ENCODE assay signal across 16 mouse cellular contexts in the genomic region with DNA sequence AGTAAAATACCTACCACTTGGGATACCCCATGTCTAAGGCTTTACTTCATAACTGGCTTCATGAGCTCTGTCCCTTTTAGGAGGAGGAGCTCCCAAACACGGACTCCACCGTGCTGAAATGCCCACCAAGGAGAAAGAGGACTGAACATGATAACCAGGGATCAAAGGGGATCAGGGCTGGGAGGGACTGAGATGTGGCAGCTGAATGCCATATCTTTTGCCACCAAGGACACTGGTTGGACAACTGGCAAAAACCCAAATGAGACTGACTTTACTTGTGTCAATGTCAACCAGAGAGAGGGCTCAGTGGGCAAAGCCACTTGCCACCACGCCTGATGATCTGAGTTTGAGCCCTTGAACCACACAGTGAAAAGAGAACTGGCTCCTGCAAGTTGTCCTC. TPM values are rescaled to one million over a fixed set of nuclear protein-coding genes. Genes with fewer than 3 reads are reported as not detected.
"Had no signal": no experiment of that assay in that cellular context is flagged by ENCODE, and none has a peak within 500 bp of the region (broad histone marks: within the 10 kb centered on the region; RNA-seq: fewer than 3 reads in every experiment).

No protein-coding gene starts in this region.

- DNase-seq: retina, postnatal 1 day; right cerebral cortex, adult 18-20 months; right cerebral cortex, postnatal 14 days; right cerebral cortex, postnatal 25 days; right cerebral cortex, postnatal 4 days; spleen, adult 18-20 months; thymus, adult 18-20 months; thymus, adult 2 months; thymus, postnatal 14 days; thymus, postnatal 25 days; thymus, postnatal 36 days; thymus, postnatal 4 days had no signal

RNA-seq across cellular contexts. Expression of a gene that starts 51.6 kb away (rescaled TPM):
- total RNA-seq: neutrophil, adult 5-6 weeks had no signal
- polyA plus RNA-seq: spleen, adult 2 months; thymus, postnatal 0 days; urinary bladder, adult 2 months had no signal
